Mouse (Mus musculus) E14TG2a.4 (cell line): Measurements from ENCODE around the gene Frmd5.

Source experiments
- H3K27me3 ChIP-seq: 2 replicates; pipeline ENCODE4 v1.6.1; 2014; ENCODE audit warnings: low read length, control low read depth; ENCODE audit not compliant: insufficient read depth
- H3K36me3 ChIP-seq: 2 replicates; pipeline ENCODE4 v1.6.1; 2014; ENCODE audit warnings: low read length, control low read depth; ENCODE audit not compliant: insufficient read depth
- H3K4me1 ChIP-seq: replicated peaks from 2 replicates; pipeline ENCODE4 v1.6.1; 2014; ENCODE audit warnings: low read depth, low read length, control low read depth
- H3K4me3 ChIP-seq: replicated peaks from 2 replicates; pipeline ENCODE4 v1.5.1; 2014; ENCODE audit warnings: mild to moderate bottlenecking, low read length
- H3K9me3 ChIP-seq: 2 replicates; pipeline ENCODE4 v1.6.1; 2014; ENCODE audit warnings: low read length, control low read depth
- CTCF ChIP-seq: conservative IDR thresholded peaks from 2 replicates; pipeline ENCODE4 v1.5.1; 2014; ENCODE audit warnings: low read length
- NANOG ChIP-seq: IDR thresholded peaks from 2 replicates; pipeline ENCODE4 v1.6.1; 2014; ENCODE audit warnings: borderline replicate concordance, low read length, mixed read lengths
- POU5F1 ChIP-seq: IDR thresholded peaks from 2 replicates; pipeline ENCODE4 v1.6.1; 2014; ENCODE audit warnings: low read length, borderline replicate concordance

Gene Frmd5

GRCm38 (mm10) chr2:121787767-121788166 is 19.1 kb downstream of the Frmd5 start:
- H3K4me3 ChIP-seq: no peak overlapping the region
- H3K9me3 ChIP-seq: no peaks in the 10 kb centered on the region
- H3K27me3 ChIP-seq: no peaks in the 10 kb centered on the region
- TF ChIP-seq CTCF: no peak
- TF ChIP-seq POU5F1: no peak
- no peak for TF ChIP-seq NANOG
- no peaks in the 10 kb centered on the region for H3K36me3 ChIP-seq
- peaks cover 20% of the 10 kb centered on the region for H3K4me1 ChIP-seq

GRCm38 (mm10) chr2:121787271-121787670 is 19.6 kb downstream of the Frmd5 start:
- Histone ChIP-seq H3K4me3 (no peak overlapping the region), H3K9me3 (no peaks in the 10 kb centered on the region), H3K27me3 (no peaks in the 10 kb centered on the region), H3K4me1 (peaks cover 24% of the 10 kb centered on the region), H3K36me3 (no peaks in the 10 kb centered on the region)
- TF ChIP-seq NANOG: no peak
- no peak for TF ChIP-seq POU5F1
- TF ChIP-seq CTCF: no peak

DNA sequence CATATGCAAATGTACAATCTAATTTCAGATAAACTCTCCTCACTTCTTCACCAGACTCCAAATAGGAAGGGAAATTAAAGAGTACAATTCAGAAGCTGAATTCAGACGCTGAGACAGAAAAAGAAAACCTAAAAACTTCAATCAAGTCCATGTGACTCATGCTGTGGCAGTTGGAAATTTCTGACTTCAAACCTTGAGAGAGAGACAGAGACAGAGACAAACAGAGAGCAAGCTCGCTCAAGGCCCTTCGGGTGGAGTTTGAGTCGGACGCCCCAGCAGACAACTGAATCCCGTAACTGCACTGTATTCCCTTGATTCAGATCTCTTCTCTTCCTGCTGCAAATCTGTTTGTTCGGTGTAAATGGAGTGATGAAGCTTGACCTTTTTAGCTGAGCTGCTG is 30.7 kb downstream of the Frmd5 start:
- no peaks in the 10 kb centered on the region for H3K36me3 ChIP-seq
- H3K9me3 ChIP-seq: no peaks in the 10 kb centered on the region
- H3K4me1 ChIP-seq: no peaks in the 10 kb centered on the region
- no peak overlapping the region for H3K4me3 ChIP-seq
- H3K27me3 ChIP-seq: no peaks in the 10 kb centered on the region
- no peak for TF ChIP-seq CTCF
- TF ChIP-seq POU5F1: no peak
- no peak for TF ChIP-seq NANOG

DNA sequence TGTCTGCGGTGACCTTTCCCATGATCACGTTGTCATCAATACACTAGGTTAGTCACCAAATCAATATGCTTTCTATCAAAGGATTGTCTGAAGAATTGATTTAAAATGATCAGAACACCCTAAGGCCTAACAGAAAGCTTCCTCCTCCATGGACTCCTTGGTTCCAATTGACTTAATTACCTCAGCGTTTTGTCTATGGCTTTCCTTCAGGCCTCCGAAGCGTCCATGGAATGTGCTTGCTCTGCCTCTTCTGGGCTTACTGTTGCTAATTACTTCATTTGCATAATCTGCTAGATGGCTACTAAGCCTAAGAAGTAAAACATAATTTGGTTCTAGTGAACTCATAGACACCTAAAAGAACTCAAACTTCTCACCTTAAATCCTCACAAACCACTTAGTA is 42.0 kb downstream of the Frmd5 start:
- Histone ChIP-seq H3K4me3 (no peak overlapping the region), H3K36me3 (no peaks in the 10 kb centered on the region), H3K27me3 (no peaks in the 10 kb centered on the region), H3K9me3 (no peaks in the 10 kb centered on the region), H3K4me1 (peaks cover 43% of the 10 kb centered on the region)
- TF ChIP-seq NANOG (no peak), CTCF (no peak), POU5F1 (no peak)

- no peak overlapping the region for H3K4me3 ChIP-seq
Measured at GRCm38 (mm10) chr2:121761861-121762260, 45.0 kb downstream of the Frmd5 start.

GRCm38 (mm10) chr2:121761281-121761795 is 45.5 kb downstream of the Frmd5 start:
- peaks cover 41% of the 10 kb centered on the region for H3K4me1 ChIP-seq
- TF ChIP-seq NANOG (no peak), CTCF (no peak), POU5F1 (no peak)
- H3K27me3 ChIP-seq: no peaks in the 10 kb centered on the region
- no peak overlapping the region for H3K4me3 ChIP-seq
- H3K9me3 ChIP-seq: no peaks in the 10 kb centered on the region
- H3K36me3 ChIP-seq: no peaks in the 10 kb centered on the region

More at GRCm38 (mm10) chr2:121761861-121762260, 45.0 kb downstream of the Frmd5 start:
- Histone ChIP-seq H3K4me1 (peaks cover 43% of the 10 kb centered on the region), H3K9me3 (no peaks in the 10 kb centered on the region), H3K27me3 (no peaks in the 10 kb centered on the region), H3K36me3 (no peaks in the 10 kb centered on the region)
- TF ChIP-seq CTCF (no peak), NANOG (no peak), POU5F1 (no peak)

- Histone ChIP-seq H3K27me3 (no peaks in the 10 kb centered on the region), H3K4me3 (no peak overlapping the region), H3K4me1 (peaks cover 37% of the 10 kb centered on the region), H3K9me3 (no peaks in the 10 kb centered on the region), H3K36me3 (no peaks in the 10 kb centered on the region)
- no peak for TF ChIP-seq NANOG
- no peak for TF ChIP-seq POU5F1
- no peak for TF ChIP-seq CTCF
Measured at GRCm38 (mm10) chr2:121760646-121761045, 46.2 kb downstream of the Frmd5 start.

GRCm38 (mm10) chr2:121758258-121758657 is 48.6 kb downstream of the Frmd5 start:
- H3K4me1 ChIP-seq: peaks cover 20% of the 10 kb centered on the region
- no peaks in the 10 kb centered on the region for H3K36me3 ChIP-seq
- no peak overlapping the region for H3K4me3 ChIP-seq
- no peak for TF ChIP-seq NANOG
- TF ChIP-seq POU5F1: no peak
- no peak for TF ChIP-seq CTCF
- no peaks in the 10 kb centered on the region for H3K27me3 ChIP-seq
- no peaks in the 10 kb centered on the region for H3K9me3 ChIP-seq

- Histone ChIP-seq H3K27me3 (no peaks in the 10 kb centered on the region), H3K9me3 (no peaks in the 10 kb centered on the region), H3K36me3 (no peaks in the 10 kb centered on the region), H3K4me1 (peaks cover 14% of the 10 kb centered on the region), H3K4me3 (no peak overlapping the region)
- TF ChIP-seq POU5F1: no peak
- TF ChIP-seq CTCF: peak; percentile 20; the same call in 1 of the 2 replicates
- TF ChIP-seq NANOG: no peak
Measured at GRCm38 (mm10) chr2:121756336-121756735, 50.6 kb downstream of the Frmd5 start.
